Mouse (Mus musculus): ENCODE measurements around the gene Ciao1. TPM values are rescaled to one million over a fixed set of nuclear protein-coding genes. Genes with fewer than 3 reads are reported as not detected.

Ciao1 gene
- total and polyA plus RNA-seq, 3 experiments: 83.8 to 86.3 TPM; not detected in 1

- no peak overlapping the region for H3K4me3 ChIP-seq (ENCODE audit: control insufficient read depth in 1 of 2, insufficient read depth in 1 of 2, low read depth in 2 of 2, low read length in 2 of 2)
- no peaks in the 10 kb centered on the region for H3K9me3 ChIP-seq (replicated peaks; ENCODE audit: insufficient read depth, low read length)
- H3K27me3 ChIP-seq (ENCODE audit: control insufficient read depth in 1 of 2, insufficient read depth in 2 of 2, low read length in 2 of 2): no peaks in the 10 kb centered on the region
- peaks cover 0 to 28% of the 10 kb centered on the region in 2 experiments; a peak in 2 of 4 replicates for H3K36me3 ChIP-seq (ENCODE audit: control insufficient read depth in 1 of 2, insufficient read depth in 2 of 2, low read length in 2 of 2)
- H3K79me2 ChIP-seq (ENCODE audit: control insufficient read depth, insufficient read depth, low read length, poor library complexity): no peaks in the 10 kb centered on the region
- no peak overlapping the region for H3K27ac ChIP-seq (ENCODE audit: control insufficient read depth, low read depth, low read length)
- TF ChIP-seq ZKSCAN1 (IDR thresholded peaks at IDR 0.05; ENCODE audit: low read depth, low read length) (no peak), E2F4 (IDR thresholded peaks at IDR 0.05; ENCODE audit: borderline replicate concordance, low read depth, low read length) (no peak), MXI1 (IDR thresholded peaks at IDR 0.05; ENCODE audit: low read depth, low read length) (no peak), CHD1 (IDR thresholded peaks at IDR 0.05; ENCODE audit: low read depth, low read length) (no peak), USF2 (IDR thresholded peaks at IDR 0.05; ENCODE audit: borderline replicate concordance in 1 of 2, insufficient read depth in 1 of 2, low read depth in 1 of 2, low read length in 2 of 2) (no peak), UBTF (IDR thresholded peaks at IDR 0.05; ENCODE audit: borderline replicate concordance, insufficient read depth, low read depth, low read length) (no peak), ZC3H11A (IDR thresholded peaks at IDR 0.05; ENCODE audit: low read depth, low read length) (no peak), MYB (IDR thresholded peaks at IDR 0.05; ENCODE audit: low read depth, low read length) (no peak), POLR2AphosphoS2 (IDR thresholded peaks at IDR 0.05; ENCODE audit: low read length) (no peak), CTCF (IDR thresholded peaks at IDR 0.05 in 2 of 3, conservative IDR thresholded peaks at IDR 0.05 in 1 of 3; ENCODE audit: control insufficient read depth in 1 of 3, insufficient read depth in 1 of 3, low read depth in 2 of 3, low read length in 3 of 3, poor library complexity in 1 of 3, severe bottlenecking in 1 of 3) (no peak), MAZ (IDR thresholded peaks at IDR 0.05; ENCODE audit: low read depth, low read length) (no peak), RAD21 (IDR thresholded peaks at IDR 0.05; ENCODE audit: low read depth, low read length) (no peak), EP300 (IDR thresholded peaks at IDR 0.05; ENCODE audit: low read depth in 1 of 2, low read length in 2 of 2) (no peak), POLR2AphosphoS5 (IDR thresholded peaks at IDR 0.05; ENCODE audit: borderline replicate concordance, low read depth, low read length) (no peak), ELF1 (IDR thresholded peaks at IDR 0.05; ENCODE audit: low read depth, low read length) (no peak), JUND (IDR thresholded peaks at IDR 0.05; ENCODE audit: low read depth, low read length) (no peak), NRF1 (IDR thresholded peaks at IDR 0.05; ENCODE audit: insufficient read depth, low read depth, low read length, poor library complexity, severe bottlenecking) (no peak)
- no peaks in the 10 kb centered on the region for H3K4me1 ChIP-seq (ENCODE audit: control insufficient read depth in 1 of 2, insufficient read depth in 2 of 2, low read length in 2 of 2)
- DNase-seq (ENCODE audit: low read depth, low spot score): no peak
- no peak overlapping the region for H3K9ac ChIP-seq (ENCODE audit: control insufficient read depth, low read depth, low read length, poor library complexity, severe bottlenecking)
Observed at GRCm38 (mm10) chr2:127297001-127297805, 49.6 kb upstream of the Ciao1 start.

DNA sequence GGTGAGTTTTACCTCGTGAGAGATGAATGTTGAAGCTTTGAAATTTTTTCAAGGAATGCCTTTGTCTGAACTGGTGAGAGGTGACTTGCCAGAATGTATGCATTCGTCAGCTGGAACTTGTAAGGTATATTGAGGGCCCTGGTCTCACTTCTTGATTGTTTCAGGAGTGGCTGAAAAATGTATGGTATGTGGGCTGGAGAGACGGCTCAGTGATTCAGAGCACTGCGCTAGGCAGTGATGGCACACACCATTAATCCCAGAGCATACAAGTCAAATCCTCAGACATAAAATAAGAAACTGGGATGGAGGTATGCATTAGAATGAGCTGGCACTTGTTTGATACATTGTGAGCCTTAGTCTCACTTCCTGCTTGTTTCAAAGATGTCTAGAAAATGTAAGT lies 44.6 kb upstream of the Ciao1 start:
- no peaks in the 10 kb centered on the region for H3K79me2 ChIP-seq (ENCODE audit: control insufficient read depth, insufficient read depth, low read length, poor library complexity)
- H3K9ac ChIP-seq (ENCODE audit: control insufficient read depth, low read depth, low read length, poor library complexity, severe bottlenecking): no peak overlapping the region
- no peak overlapping the region for H3K27ac ChIP-seq (ENCODE audit: control insufficient read depth, low read depth, low read length)
- H3K36me3 ChIP-seq (ENCODE audit: control insufficient read depth in 1 of 2, insufficient read depth in 2 of 2, low read length in 2 of 2): peaks cover 0 to 27% of the 10 kb centered on the region in 2 experiments; a peak in 2 of 4 replicates
- H3K4me3 ChIP-seq (ENCODE audit: control insufficient read depth in 1 of 2, insufficient read depth in 1 of 2, low read depth in 2 of 2, low read length in 2 of 2): no peak overlapping the region
- DNase-seq (ENCODE audit: low read depth, low spot score): no peak
- no peaks in the 10 kb centered on the region for H3K9me3 ChIP-seq (replicated peaks; ENCODE audit: insufficient read depth, low read length)
- no peaks in the 10 kb centered on the region for H3K4me1 ChIP-seq (ENCODE audit: control insufficient read depth in 1 of 2, insufficient read depth in 2 of 2, low read length in 2 of 2)
- H3K27me3 ChIP-seq (ENCODE audit: control insufficient read depth in 1 of 2, insufficient read depth in 2 of 2, low read length in 2 of 2): no peaks in the 10 kb centered on the region
- TF ChIP-seq ZKSCAN1 (IDR thresholded peaks at IDR 0.05; ENCODE audit: low read depth, low read length): no peak
- TF ChIP-seq USF2 (IDR thresholded peaks at IDR 0.05; ENCODE audit: borderline replicate concordance in 1 of 2, insufficient read depth in 1 of 2, low read depth in 1 of 2, low read length in 2 of 2): no peak
- TF ChIP-seq CHD1 (IDR thresholded peaks at IDR 0.05; ENCODE audit: low read depth, low read length): no peak
- TF ChIP-seq NELFE (IDR thresholded peaks at IDR 0.05; ENCODE audit: low read depth, low read length): no peak
- no peak for TF ChIP-seq MXI1 (IDR thresholded peaks at IDR 0.05; ENCODE audit: low read depth, low read length)
- no peak for TF ChIP-seq HCFC1 (IDR thresholded peaks at IDR 0.05; ENCODE audit: low read depth, low read length)
